Mouse (Mus musculus) midbrain, embryonic 12.5 days (tissue): ENCODE data around the gene 9330161L09Rik. TPM values are rescaled to one million over a fixed set of nuclear protein-coding genes. Genes with fewer than 3 reads are reported as not detected.

Experiments used
- ATAC-seq: fragments of 200-750 bp; cut with Nextera tagmentation; 2 replicates; pipeline ENCODE4 v1.8.0; 2017; ENCODE audit warnings: low read depth, moderate TSS enrichment, moderate library complexity; ENCODE audit not compliant: low FRiP score
- H3K27ac ChIP-seq: fragments of 300-500 bp; sonication (generic); replicated peaks from 2 replicates; pipeline ENCODE4 v1.5.1; 2016; ENCODE audit warnings: mild to moderate bottlenecking
- H3K27me3 ChIP-seq: fragments of 300-500 bp; sonication (generic); 2 replicates; pipeline ENCODE4 v1.6.1; 2016; ENCODE audit warnings: mild to moderate bottlenecking
- H3K36me3 ChIP-seq: fragments of 300-500 bp; sonication (generic); 2 replicates; pipeline ENCODE4 v1.6.1; 2016
- H3K4me1 ChIP-seq: fragments of 300-500 bp; sonication (generic); 2 replicates; pipeline ENCODE4 v1.6.1; 2016
- H3K4me2 ChIP-seq: fragments of 300-500 bp; sonication (generic); replicated peaks from 2 replicates; pipeline ENCODE4 v1.6.1; 2016; ENCODE audit warnings: mild to moderate bottlenecking, moderate library complexity
- H3K4me3 ChIP-seq: fragments of 300-500 bp; sonication (generic); 2 replicates; pipeline ENCODE4 v1.5.1; 2016; ENCODE audit warnings: mild to moderate bottlenecking
- H3K9ac ChIP-seq: fragments of 300-500 bp; sonication (generic); replicated peaks from 2 replicates; pipeline ENCODE4 v1.6.1; 2016; ENCODE audit warnings: mild to moderate bottlenecking, moderate library complexity
- H3K9me3 ChIP-seq: fragments of 300-500 bp; sonication (generic); 2 replicates; pipeline ENCODE4 v1.6.1; 2016; ENCODE audit warnings: mild to moderate bottlenecking
- WGBS: fragments of 180-500 bp; shearing (Covaris S2); methylation state at CpG from one replicate; pipeline ENCODE4 v1.1.7; 2016; 5-methylcytosine and 5-hydroxymethylcytosine counted together
- polyA plus RNA-seq: library from polyadenylated mRNA; unstranded; fragments of >200 nt; fragmentation: Nextera tagmentation; extraction: Ambion mirVana; gene quantifications from 2 replicates; pipeline ENCODE4 v1.2.1, GENCODE M21; 2016

The 9330161L09Rik gene
- polyA plus RNA-seq, 1 experiment from 2014 or later, result 0.96 TPM

DNA sequence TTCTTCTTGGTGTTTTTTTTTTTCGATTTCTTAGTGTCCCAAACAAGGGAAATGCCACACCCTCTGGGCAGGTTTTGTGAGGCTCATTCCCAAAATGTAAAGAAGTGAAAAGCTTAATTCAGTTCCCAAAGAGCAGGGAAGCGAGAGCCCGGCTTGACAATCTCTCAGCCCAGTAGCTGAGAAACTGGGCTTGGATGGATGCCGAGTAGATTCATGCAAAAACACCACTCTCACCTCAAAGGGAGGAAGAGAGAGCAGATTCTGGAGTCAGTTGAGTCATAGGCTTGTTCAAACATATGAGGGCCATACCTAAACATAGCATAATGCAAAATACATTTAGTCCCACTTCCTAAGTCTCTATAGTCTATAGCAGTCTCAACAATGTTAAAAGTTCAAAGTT is 27.4 kb downstream of the 9330161L09Rik start:
- no peaks in the 10 kb centered on the region for H3K4me1 ChIP-seq
- no peak overlapping the region for H3K9ac ChIP-seq
- no peaks in the 10 kb centered on the region for H3K9me3 ChIP-seq
- H3K36me3 ChIP-seq, result no peaks in the 10 kb centered on the region
- H3K27me3 ChIP-seq, result 0 out of 2 replicates have a peak, but pooled peaks cover 3% of the 10 kb centered on the region
- no peak overlapping the region for H3K27ac ChIP-seq
- 88% methylated on average over 4 of the region's 4 CpGs for WGBS
- ATAC-seq, result no peak
- no peak overlapping the region for H3K4me3 ChIP-seq
- no peak overlapping the region for H3K4me2 ChIP-seq

DNA sequence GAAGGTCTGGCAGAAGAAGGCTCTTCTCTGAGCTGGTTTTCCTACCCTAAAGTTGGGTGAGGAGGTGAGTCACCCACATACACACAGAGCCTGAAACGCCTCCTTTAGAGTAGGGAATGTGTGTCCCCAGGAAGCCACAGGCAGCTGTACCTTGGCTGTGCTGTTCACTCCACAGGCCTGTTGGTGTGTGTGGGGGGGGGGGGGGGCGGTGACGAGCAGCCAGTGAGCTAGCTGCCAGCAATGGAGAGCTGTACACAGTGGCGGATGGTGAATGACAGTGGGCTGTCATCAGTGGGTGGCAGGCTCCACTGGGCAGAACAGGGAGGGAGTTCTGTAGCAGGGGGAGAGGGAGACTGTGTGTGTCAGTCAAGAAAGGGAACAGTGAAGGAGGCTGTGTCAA is 30.8 kb downstream of the 9330161L09Rik start:
- H3K4me2 ChIP-seq, result no peak overlapping the region
- WGBS, result 69% methylated on average over 4 of the region's 4 CpGs
- ATAC-seq, result no peak
- H3K9me3 ChIP-seq, result no peaks in the 10 kb centered on the region
- H3K27me3 ChIP-seq, result no peaks in the 10 kb centered on the region; the same call in 1 of the 2 replicates
- H3K27ac ChIP-seq, result no peak overlapping the region
- H3K4me3 ChIP-seq, result no peak overlapping the region
- H3K9ac ChIP-seq, result no peak overlapping the region
- no peaks in the 10 kb centered on the region for H3K36me3 ChIP-seq
- H3K4me1 ChIP-seq, result no peaks in the 10 kb centered on the region

DNA sequence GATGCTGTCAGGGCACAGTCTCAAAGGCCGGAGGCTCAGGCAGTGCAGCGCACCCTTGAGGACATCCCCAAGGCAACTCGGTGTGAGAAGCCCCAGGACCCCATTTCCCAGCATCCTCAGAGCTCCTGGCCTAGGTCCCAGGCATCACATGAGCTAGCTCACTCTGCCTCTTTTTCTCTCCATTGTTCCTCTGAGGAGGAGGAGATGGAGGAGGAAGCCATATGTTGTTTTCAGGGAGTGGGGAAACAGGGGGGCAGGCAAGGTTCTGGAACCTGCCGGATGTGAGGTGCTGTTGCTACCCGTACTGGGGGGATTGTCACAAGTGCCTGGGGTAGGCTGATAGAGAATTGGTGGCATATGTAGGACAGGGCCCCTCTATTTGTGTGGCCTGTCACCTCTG is 31.5 kb downstream of the 9330161L09Rik start:
- Histone ChIP-seq H3K27ac (no peak overlapping the region), H3K9me3 (no peaks in the 10 kb centered on the region), H3K27me3 (no peaks in the 10 kb centered on the region; the same call in 1 of the 2 replicates), H3K4me1 (no peaks in the 10 kb centered on the region), H3K36me3 (no peaks in the 10 kb centered on the region), H3K4me2 (no peak overlapping the region), H3K9ac (no peak overlapping the region), H3K4me3 (no peak overlapping the region)
- 70% methylated on average over 5 of the region's 5 CpGs for whole genome bisulfite sequencing
- no peak for ATAC-seq

DNA sequence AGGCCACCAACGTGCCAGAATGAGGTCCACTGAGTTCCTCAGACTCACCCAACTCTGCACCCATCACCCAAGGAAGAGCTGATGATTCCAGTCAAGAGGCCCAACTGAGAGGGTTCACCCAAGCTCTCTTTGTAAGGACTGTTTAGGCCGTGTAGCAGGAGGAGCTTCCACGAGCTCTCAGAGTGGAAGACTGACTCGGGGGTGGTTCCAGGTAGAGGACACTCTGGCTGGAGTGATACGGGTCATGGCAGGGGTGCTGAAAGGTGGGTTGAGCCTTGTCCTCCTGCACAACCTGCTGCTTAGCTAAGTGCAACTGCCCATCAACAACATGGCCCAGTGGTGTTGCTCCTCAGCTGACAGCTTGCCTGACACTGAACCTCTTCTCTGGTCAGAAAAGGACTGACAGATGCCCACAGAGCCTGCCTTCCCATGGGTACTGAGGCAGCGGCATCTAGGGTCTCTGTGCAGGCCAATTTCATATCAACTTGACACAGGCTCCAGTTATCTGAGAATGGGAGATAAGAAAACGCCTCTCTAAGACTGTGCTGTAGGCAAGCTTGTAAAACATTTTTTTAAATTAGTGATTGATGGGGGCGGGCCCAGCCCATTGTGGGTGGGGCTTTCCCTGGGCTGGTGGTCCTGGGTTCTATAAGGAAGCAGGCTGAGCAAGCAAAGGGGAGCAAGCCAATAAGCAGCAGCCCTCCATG is 33.9 kb downstream of the 9330161L09Rik start:
- Histone ChIP-seq H3K9ac (no peak overlapping the region), H3K36me3 (no peaks in the 10 kb centered on the region), H3K4me3 (no peak overlapping the region), H3K4me1 (no peaks in the 10 kb centered on the region), H3K27ac (no peak overlapping the region), H3K4me2 (no peak overlapping the region), H3K27me3 (peaks cover 7% of the 10 kb centered on the region), H3K9me3 (no peaks in the 10 kb centered on the region)
- no peak for ATAC-seq
- WGBS, result 74% methylated on average over 8 of the region's 8 CpGs

DNA sequence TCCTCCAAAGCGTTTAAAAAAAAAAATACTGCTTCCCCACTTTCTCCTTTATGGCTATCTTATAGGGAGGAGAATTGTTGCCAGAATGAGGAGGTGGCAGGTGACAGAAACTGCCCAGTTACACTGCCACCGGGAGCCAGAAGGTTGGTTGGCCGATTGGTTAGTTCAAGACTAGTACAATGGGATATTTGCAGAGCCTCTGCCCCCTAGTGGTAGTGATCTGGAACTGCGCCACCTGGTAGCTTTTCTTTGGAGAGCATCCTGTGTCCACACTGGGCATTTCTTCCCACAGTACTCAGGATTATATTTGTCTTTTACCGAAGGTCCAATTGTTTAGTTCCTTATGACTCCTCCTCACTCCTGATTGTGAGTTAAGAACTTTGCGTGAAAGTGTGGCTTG is 35.9 kb downstream of the 9330161L09Rik start:
- no peak overlapping the region for H3K27ac ChIP-seq
- WGBS, result 29% methylated on average over 6 of the region's 6 CpGs
- no peak for ATAC-seq
- no peak overlapping the region for H3K4me2 ChIP-seq
- no peaks in the 10 kb centered on the region for H3K9me3 ChIP-seq
- no peak overlapping the region for H3K9ac ChIP-seq
- H3K4me1 ChIP-seq, result 0 out of 2 replicates have a peak, but pooled peaks cover 3% of the 10 kb centered on the region
- no peaks in the 10 kb centered on the region for H3K36me3 ChIP-seq
- peaks cover 15% of the 10 kb centered on the region for H3K27me3 ChIP-seq
- no peak overlapping the region for H3K4me3 ChIP-seq

DNA sequence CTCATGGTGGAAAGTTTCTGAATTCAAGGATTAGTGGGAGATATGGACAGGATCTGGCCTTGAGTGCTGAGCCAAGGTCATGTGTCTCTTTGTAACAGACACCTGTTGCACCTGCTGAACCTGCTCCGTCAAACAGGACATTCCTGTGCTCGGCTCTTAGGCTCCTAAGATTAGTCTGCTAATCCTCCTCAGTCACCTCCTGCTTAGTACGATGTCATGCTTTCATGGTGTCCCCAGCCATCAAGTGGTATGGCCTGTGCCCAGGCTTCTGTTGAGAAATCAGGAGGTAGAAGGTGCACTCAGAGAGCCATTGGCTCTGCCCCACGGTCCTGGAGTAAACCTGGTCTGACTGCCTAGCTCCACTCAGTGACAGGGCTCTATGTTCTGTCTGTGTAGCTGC is 36.8 kb downstream of the 9330161L09Rik start:
- WGBS, result 80% methylated on average over 4 of the region's 4 CpGs
- peaks cover 15% of the 10 kb centered on the region for H3K27me3 ChIP-seq
- no peaks in the 10 kb centered on the region for H3K9me3 ChIP-seq
- H3K4me3 ChIP-seq, result no peak overlapping the region
- H3K27ac ChIP-seq, result no peak overlapping the region
- ATAC-seq, result no peak
- 0 out of 2 replicates have a peak, but pooled peaks cover 3% of the 10 kb centered on the region for H3K4me1 ChIP-seq
- H3K4me2 ChIP-seq, result no peak overlapping the region
- H3K36me3 ChIP-seq, result no peaks in the 10 kb centered on the region
- no peak overlapping the region for H3K9ac ChIP-seq

DNA sequence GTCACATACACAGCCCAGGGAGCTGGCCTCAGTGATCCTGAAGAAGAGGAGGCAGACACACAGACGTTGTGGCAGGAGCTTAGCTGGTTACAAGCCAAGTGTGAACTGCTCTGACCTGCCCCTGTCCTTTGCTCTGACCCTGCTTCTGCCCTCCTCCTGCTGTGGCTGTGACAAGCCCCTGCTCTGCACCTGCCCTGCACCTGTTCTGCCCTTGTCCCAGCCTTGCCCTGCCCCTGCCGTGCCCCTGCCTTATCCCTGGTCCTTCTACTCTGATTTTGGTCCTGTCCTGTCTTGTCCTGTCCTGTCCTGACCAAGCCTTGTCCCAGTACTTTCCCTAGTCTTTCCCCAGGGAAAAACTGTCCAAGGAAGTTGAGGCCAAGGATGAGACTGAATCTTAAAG is 38.8 kb downstream of the 9330161L09Rik start:
- H3K4me3 ChIP-seq, result no peak overlapping the region
- no peak overlapping the region for H3K27ac ChIP-seq
- no peaks in the 10 kb centered on the region for H3K36me3 ChIP-seq
- no peak overlapping the region for H3K4me2 ChIP-seq
- 77% methylated on average over 2 of the region's 2 CpGs for WGBS
- H3K27me3 ChIP-seq, result peaks cover 15% of the 10 kb centered on the region
- no peak for ATAC-seq
- H3K9ac ChIP-seq, result no peak overlapping the region
- H3K9me3 ChIP-seq, result no peaks in the 10 kb centered on the region
- 0 out of 2 replicates have a peak, but pooled peaks cover 3% of the 10 kb centered on the region for H3K4me1 ChIP-seq

DNA sequence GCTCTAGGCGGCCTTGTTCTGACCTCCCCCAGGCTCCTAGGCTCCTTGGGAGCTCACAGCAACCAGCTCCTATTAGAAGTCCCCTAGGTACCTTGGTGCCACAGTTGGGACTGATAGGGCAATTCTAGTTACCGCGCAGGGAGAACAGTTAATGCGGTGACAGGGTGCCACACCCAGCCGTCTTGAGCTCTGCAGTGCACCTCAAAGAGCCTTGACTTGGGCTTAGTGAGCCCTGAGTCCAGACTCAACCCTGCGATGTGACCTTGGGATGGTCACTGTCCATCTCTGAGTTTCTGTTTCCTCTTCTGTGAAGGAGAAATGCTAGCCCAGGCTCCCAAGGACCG is 39.3 kb downstream of the 9330161L09Rik start:
- no peak for ATAC-seq
- Histone ChIP-seq H3K4me2 (no peak overlapping the region), H3K27me3 (peaks cover 15% of the 10 kb centered on the region), H3K4me1 (0 out of 2 replicates have a peak, but pooled peaks cover 3% of the 10 kb centered on the region), H3K9ac (0 out of 2 replicates have a peak overlapping the region, but pooled peaks have one; percentile 1), H3K9me3 (no peaks in the 10 kb centered on the region), H3K27ac (no peak overlapping the region), H3K36me3 (no peaks in the 10 kb centered on the region), H3K4me3 (no peak overlapping the region)
- WGBS, result 82% methylated on average over 7 of the region's 7 CpGs

DNA sequence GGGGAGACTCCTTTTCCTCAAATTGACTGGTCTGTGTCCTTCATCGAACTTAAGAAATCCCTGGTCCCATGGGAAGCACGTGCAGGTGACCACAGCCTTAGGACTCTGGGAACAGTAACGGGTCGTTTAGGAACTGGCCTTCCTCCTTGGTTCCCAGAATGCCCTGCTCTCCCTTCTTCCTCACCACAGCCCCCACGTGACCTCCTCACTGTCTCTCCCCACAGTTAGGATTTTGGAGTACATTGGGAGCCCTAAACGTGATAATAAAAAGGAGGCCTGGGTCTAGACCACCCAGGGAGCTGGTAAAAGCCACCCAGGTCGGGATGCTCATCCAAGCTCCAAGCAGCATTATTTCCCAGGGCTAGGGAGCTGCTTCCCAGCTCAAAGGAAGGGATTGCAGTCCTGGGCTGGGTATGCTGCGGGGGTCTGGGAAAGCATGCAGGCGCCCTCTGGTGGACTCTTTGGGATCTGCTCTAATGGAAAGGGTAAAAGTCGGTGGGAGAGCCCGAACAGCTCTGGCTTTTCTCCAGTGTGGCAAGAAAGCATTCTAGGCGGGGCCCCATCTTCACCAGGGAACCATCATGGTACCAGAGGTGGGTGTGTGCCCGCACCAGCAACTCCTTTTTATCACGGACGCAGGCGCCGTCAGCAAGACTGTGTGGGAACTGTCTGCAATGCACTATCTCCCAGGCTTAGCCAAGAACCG is 39.8 kb downstream of the 9330161L09Rik start:
- Histone ChIP-seq H3K27me3 (peaks cover 15% of the 10 kb centered on the region), H3K36me3 (no peaks in the 10 kb centered on the region), H3K9ac (0 out of 2 replicates have a peak overlapping the region, but pooled peaks have one; percentile 1), H3K9me3 (no peaks in the 10 kb centered on the region), H3K4me1 (0 out of 2 replicates have a peak, but pooled peaks cover 3% of the 10 kb centered on the region), H3K4me2 (peak overlapping the region; percentile 36), H3K4me3 (no peak overlapping the region), H3K27ac (no peak overlapping the region)
- 21% methylated on average over 18 of the region's 18 CpGs for WGBS
- peak; percentile 74 for ATAC-seq

DNA sequence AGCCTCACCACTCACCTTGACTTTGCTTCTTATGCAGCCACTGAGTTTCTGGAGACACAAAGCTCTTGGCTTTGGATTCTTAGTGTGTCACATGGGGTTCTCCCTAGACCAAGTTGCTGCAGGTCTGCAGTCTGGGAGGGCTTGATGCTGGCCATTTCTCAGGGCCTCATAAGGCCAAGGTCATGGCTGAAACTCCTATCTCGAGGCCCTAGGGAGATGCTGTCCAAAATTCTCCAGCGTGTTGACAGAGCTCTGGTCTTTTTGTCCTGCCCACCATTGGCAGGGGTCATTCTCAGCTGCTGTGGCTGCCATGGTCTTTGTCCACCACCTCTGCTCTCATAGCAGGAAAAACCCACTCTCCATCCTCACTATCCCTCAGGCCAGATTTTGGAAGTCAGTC is 40.4 kb downstream of the 9330161L09Rik start:
- WGBS, result 72% methylated on average over 2 of the region's 2 CpGs
- no peaks in the 10 kb centered on the region for H3K9me3 ChIP-seq
- ATAC-seq, result no peak

DNA sequence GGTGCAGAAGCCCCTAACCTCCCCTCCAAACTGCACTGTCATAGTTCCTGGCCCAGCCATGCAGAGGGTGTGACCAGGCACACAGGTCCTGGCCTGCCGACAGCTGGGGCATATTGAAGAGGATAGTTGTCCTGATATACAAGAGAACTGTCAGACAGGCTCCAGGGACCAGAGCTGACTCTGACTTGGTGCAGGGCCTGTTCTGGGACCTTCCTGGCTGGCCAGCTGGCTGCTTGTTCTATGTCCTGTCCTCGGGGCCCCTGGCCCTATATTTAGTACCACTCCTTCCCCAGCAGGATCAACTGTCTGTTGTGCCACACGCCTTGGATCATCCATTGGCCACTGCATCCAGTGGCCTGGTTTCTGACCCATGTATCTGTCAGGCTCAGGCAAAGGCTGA is 45.3 kb downstream of the 9330161L09Rik start:
- Histone ChIP-seq H3K36me3 (no peaks in the 10 kb centered on the region), H3K9ac (no peak overlapping the region), H3K27me3 (no peaks in the 10 kb centered on the region), H3K9me3 (no peaks in the 10 kb centered on the region), H3K4me1 (no peaks in the 10 kb centered on the region), H3K4me2 (no peak overlapping the region), H3K27ac (no peak overlapping the region), H3K4me3 (no peak overlapping the region)
- 79% methylated on average over 3 of the region's 3 CpGs for WGBS
- ATAC-seq, result no peak

More for the DNA sequence above, 40.4 kb downstream of the 9330161L09Rik start:
- H3K9ac ChIP-seq, result no peak overlapping the region
- H3K4me3 ChIP-seq, result no peak overlapping the region
- 0 out of 2 replicates have a peak, but pooled peaks cover 3% of the 10 kb centered on the region for H3K4me1 ChIP-seq
- no peaks in the 10 kb centered on the region for H3K36me3 ChIP-seq
- H3K4me2 ChIP-seq, result no peak overlapping the region
- H3K27me3 ChIP-seq, result peaks cover 15% of the 10 kb centered on the region
- H3K27ac ChIP-seq, result no peak overlapping the region

DNA sequence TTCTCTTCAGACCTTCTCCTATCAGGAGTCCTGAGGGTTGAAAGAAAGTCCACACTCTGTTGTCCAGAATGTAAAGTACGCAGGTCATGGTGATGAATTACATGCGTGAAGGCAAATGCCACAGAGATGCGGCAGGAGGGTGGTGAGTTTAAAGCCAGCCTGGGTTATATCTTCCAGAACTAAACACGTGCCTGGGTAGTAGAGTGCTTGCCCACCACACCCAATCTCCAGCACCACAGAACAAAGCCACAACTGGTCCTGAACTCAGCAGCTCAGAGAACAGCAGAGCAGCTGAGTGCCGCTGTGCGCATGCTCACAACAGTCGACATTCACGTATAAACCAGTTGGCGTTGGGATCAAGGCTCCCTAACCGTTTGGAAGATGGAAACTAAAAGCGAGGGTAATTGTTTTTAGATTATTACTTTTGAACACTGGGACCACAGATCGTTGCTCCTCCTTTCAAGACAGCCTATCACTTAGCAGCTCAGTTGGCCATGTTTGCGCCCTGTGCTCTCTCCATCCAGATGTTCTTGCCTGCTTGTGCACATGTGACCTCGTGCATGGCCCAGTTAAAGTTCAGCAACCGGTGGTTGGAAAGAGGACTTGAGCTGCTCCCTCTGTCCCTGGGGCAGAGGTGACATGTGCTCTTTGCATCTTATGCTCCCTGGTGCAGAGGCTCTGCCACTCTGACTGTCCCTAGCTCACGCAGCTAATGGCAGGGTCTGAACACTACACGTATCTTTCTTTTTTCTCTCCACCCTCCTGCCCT is 45.9 kb downstream of the 9330161L09Rik start:
- Histone ChIP-seq H3K27ac (no peak overlapping the region), H3K4me3 (no peak overlapping the region), H3K4me1 (no peaks in the 10 kb centered on the region), H3K9ac (no peak overlapping the region), H3K36me3 (no peaks in the 10 kb centered on the region), H3K27me3 (no peaks in the 10 kb centered on the region), H3K4me2 (no peak overlapping the region), H3K9me3 (no peaks in the 10 kb centered on the region)
- no peak for ATAC-seq
- 91% methylated on average over 17 of the region's 17 CpGs for WGBS
